Mouse (Mus musculus) limb, embryonic 14.5 days (tissue): ENCODE data around the gene Fam163b. TPM values are rescaled to one million over a fixed set of nuclear protein-coding genes. Genes with fewer than 3 reads are reported as not detected.

Experiments used
- ATAC-seq: fragments of 200-750 bp; cut with Nextera tagmentation; 2 replicates; pipeline ENCODE4 v1.8.0; 2017; ENCODE audit warnings: low read depth, moderate number of reproducible peaks, moderate TSS enrichment; ENCODE audit not compliant: low FRiP score
- DNase-seq: peaks from one replicate; pipeline ENCODE4 v3.0.0-alpha.2; 2015; ENCODE audit warnings: low spot score
- H3K27ac ChIP-seq: fragments of 300-500 bp; sonication (generic); replicated peaks from 2 replicates; pipeline ENCODE4 v1.5.1; 2014; ENCODE audit warnings: low read depth, mild to moderate bottlenecking, low read length, moderate library complexity, mixed read lengths
- H3K27me3 ChIP-seq: fragments of 300-500 bp; sonication (generic); 2 replicates; pipeline ENCODE4 v1.6.1; 2014; ENCODE audit warnings: low read length, mixed read lengths; ENCODE audit not compliant: control insufficient read depth, insufficient read depth
- H3K36me3 ChIP-seq: fragments of 300-500 bp; sonication (generic); 2 replicates; pipeline ENCODE4 v1.6.1; 2014; ENCODE audit warnings: mild to moderate bottlenecking, low read length, moderate library complexity, mixed read lengths; ENCODE audit not compliant: control insufficient read depth, insufficient read depth
- H3K4me1 ChIP-seq: fragments of 300-500 bp; sonication (generic); 2 replicates; pipeline ENCODE4 v1.6.1; 2014; ENCODE audit warnings: antibody characterized with exemption, low read length, mixed read lengths; ENCODE audit not compliant: control insufficient read depth, insufficient read depth
- H3K4me2 ChIP-seq: fragments of 300-500 bp; sonication (generic); replicated peaks from 2 replicates; pipeline ENCODE4 v1.6.1; 2014; ENCODE audit warnings: low read depth, mild to moderate bottlenecking, low read length, moderate library complexity; ENCODE audit not compliant: severe bottlenecking
- H3K4me3 ChIP-seq: fragments of 300-500 bp; sonication (generic); replicated peaks from 2 replicates; pipeline ENCODE4 v1.5.1; 2014; ENCODE audit warnings: low read length
- H3K9ac ChIP-seq: fragments of 300-500 bp; sonication (generic); 2 replicates; pipeline ENCODE4 v1.6.1; 2014; ENCODE audit warnings: mild to moderate bottlenecking, low read depth, low read length, moderate library complexity; ENCODE audit not compliant: severe bottlenecking
- H3K9me3 ChIP-seq: fragments of 300-500 bp; sonication (generic); 2 replicates; pipeline ENCODE4 v1.6.1; 2016; ENCODE audit warnings: low read length; ENCODE audit not compliant: control insufficient read depth
- POLR2A ChIP-seq: fragments of 200-500 bp; IDR thresholded peaks from 2 replicates; pipeline ENCODE4 v1.8.0; 2012; ENCODE audit warnings: inconsistent platforms, mild to moderate bottlenecking, moderate library complexity, borderline replicate concordance; ENCODE audit not compliant: insufficient read depth, insufficient read length; ENCODE audit errors: extremely low read depth
- WGBS: fragments of 180-500 bp; shearing (Covaris S2); extraction: QIAGEN DNeasy Blood & Tissue Kit; methylation state at CpG from one replicate; pipeline ENCODE4 v1.1.7; 2014; 5-methylcytosine and 5-hydroxymethylcytosine counted together
- polyA plus RNA-seq, 2 experiments: library from polyadenylated mRNA; depleted of rRNA in 1 of 2; stranded (reverse) in 1 of 2; unstranded in 1 of 2; fragments of >200 nt; fragmentation: Nextera tagmentation in 1 of 2; extraction: Ambion mirVana in 1 of 2; gene quantifications; 2 replicates each; pipeline versions ENCODE4 v1.2.1 to v1.2.3; 2012 to 2014

The Fam163b gene
- polyA plus RNA-seq, 2 experiments: 0.30 to 0.68 TPM

- Histone ChIP-seq H3K27ac (no peak overlapping the region), H3K9me3 (no peaks in the 10 kb centered on the region), H3K4me3 (no peak overlapping the region), H3K27me3 (no peaks in the 10 kb centered on the region), H3K9ac (no peak overlapping the region), H3K36me3 (no peaks in the 10 kb centered on the region), H3K4me2 (no peak overlapping the region), H3K4me1 (peaks cover 37% of the 10 kb centered on the region)
- DNase-seq (no peak), ATAC-seq (no peak)
- WGBS: 39% methylated on average over 4 of the region's 4 CpGs
- no peak for TF ChIP-seq POLR2A
These were observed 23.8 kb downstream of the Fam163b start for GRCm38 (mm10) chr2:27118452-27118851.

- DNase-seq (no peak), ATAC-seq (no peak)
- Histone ChIP-seq H3K27me3 (no peaks in the 10 kb centered on the region), H3K4me2 (no peak overlapping the region), H3K9ac (no peak overlapping the region), H3K4me1 (peaks cover 3% of the 10 kb centered on the region; the same call in 1 of the 2 replicates), H3K27ac (no peak overlapping the region), H3K4me3 (no peak overlapping the region), H3K9me3 (no peaks in the 10 kb centered on the region), H3K36me3 (no peaks in the 10 kb centered on the region)
- WGBS: 81% methylated on average over 10 of the region's 10 CpGs
- TF ChIP-seq POLR2A: no peak
These were observed 28.1 kb downstream of the Fam163b start for GRCm38 (mm10) chr2:27114169-27114568.

GRCm38 (mm10) chr2:27112585-27112984 is 29.7 kb downstream of the Fam163b start:
- no peak overlapping the region for H3K27ac ChIP-seq
- ATAC-seq: no peak
- H3K27me3 ChIP-seq: no peaks in the 10 kb centered on the region
- H3K9ac ChIP-seq: no peak overlapping the region
- no peak overlapping the region for H3K4me3 ChIP-seq
- H3K4me2 ChIP-seq: no peak overlapping the region
- H3K4me1 ChIP-seq: no peaks in the 10 kb centered on the region
- H3K9me3 ChIP-seq: no peaks in the 10 kb centered on the region
- H3K36me3 ChIP-seq: no peaks in the 10 kb centered on the region
- DNase-seq: no peak
- TF ChIP-seq POLR2A: no peak
- WGBS: 87% methylated on average over 19 of the region's 20 CpGs

- Histone ChIP-seq H3K27ac (no peak overlapping the region), H3K9me3 (no peaks in the 10 kb centered on the region), H3K27me3 (no peaks in the 10 kb centered on the region), H3K4me2 (no peak overlapping the region), H3K4me3 (no peak overlapping the region), H3K9ac (no peak overlapping the region), H3K36me3 (no peaks in the 10 kb centered on the region), H3K4me1 (no peaks in the 10 kb centered on the region)
- TF ChIP-seq POLR2A: no peak
- DNase-seq: no peak
- ATAC-seq: no peak
- 76% methylated on average over 5 of the region's 5 CpGs for WGBS
These were observed 33.2 kb downstream of the Fam163b start for GRCm38 (mm10) chr2:27109052-27109451.

GRCm38 (mm10) chr2:27108144-27108543 is 34.1 kb downstream of the Fam163b start:
- Histone ChIP-seq H3K9ac (no peak overlapping the region), H3K4me1 (no peaks in the 10 kb centered on the region), H3K4me2 (no peak overlapping the region), H3K4me3 (no peak overlapping the region), H3K36me3 (no peaks in the 10 kb centered on the region), H3K27ac (no peak overlapping the region), H3K27me3 (no peaks in the 10 kb centered on the region), H3K9me3 (no peaks in the 10 kb centered on the region)
- WGBS: 77% methylated on average over 2 of the region's 2 CpGs
- no peak for TF ChIP-seq POLR2A
- no peak for DNase-seq
- ATAC-seq: no peak; the same call in 1 of the 2 replicates

- no peak for DNase-seq
- no peak overlapping the region for H3K9ac ChIP-seq
- ATAC-seq: no peak
- H3K4me2 ChIP-seq: no peak overlapping the region
- H3K36me3 ChIP-seq: no peaks in the 10 kb centered on the region
- no peak overlapping the region for H3K27ac ChIP-seq
- no peak for TF ChIP-seq POLR2A
- WGBS: 14% methylated on average over 3 of the region's 3 CpGs
- H3K27me3 ChIP-seq: no peaks in the 10 kb centered on the region
- H3K4me1 ChIP-seq: no peaks in the 10 kb centered on the region
- no peak overlapping the region for H3K4me3 ChIP-seq
- H3K9me3 ChIP-seq: no peaks in the 10 kb centered on the region
These were observed 35.5 kb downstream of the Fam163b start for GRCm38 (mm10) chr2:27106816-27107215.
